Mouse (Mus musculus): ENCODE data around the gene Kcnip1. TPM values are rescaled to one million over a fixed set of nuclear protein-coding genes. Genes with fewer than 3 reads are reported as not detected.

The Kcnip1 gene
- polyA plus RNA-seq, 1 experiment from 2014 or later = 10.2 TPM

DNA sequence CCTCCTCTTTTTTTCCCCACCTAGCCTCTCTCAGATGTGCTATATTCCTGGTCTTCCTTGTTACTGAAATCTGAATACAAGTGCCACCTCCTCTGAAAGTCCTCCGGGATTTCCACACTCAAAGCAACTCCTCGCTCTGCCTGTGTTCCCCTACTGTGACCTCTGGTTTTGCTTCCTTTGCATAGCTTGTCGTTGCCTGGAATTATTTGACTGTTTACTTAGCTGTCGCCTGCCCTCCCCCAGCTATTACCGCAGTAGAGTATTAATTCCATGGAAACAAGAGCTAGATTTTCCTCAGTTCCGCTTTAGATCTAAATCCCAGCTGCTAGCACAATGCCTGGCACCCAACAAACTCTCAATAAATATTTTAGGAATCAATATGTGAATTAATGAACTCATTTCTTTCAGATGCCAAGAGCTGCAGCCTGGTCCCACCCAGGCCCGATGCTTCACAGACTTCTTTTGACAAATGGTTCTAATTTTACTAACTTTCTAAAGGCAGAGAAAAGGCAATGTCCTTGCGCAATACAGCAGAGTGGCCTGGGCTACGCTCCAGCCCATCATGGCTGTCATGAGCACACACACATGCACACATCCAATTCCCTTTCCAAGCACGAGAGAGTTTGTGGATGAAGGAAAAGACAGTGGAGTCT is 192.4 kb downstream of the Kcnip1 start:
- Histone ChIP-seq H3K4me1 (replicated peaks) (no peaks in the 10 kb centered on the region), H3K9me3 (no peaks in the 10 kb centered on the region), H3K27ac (no peak overlapping the region), H3K9ac (no peak overlapping the region), H3K4me3 (replicated peaks) (no peak overlapping the region), H3K27me3 (replicated peaks) (no peaks in the 10 kb centered on the region), H3K4me2 (replicated peaks) (no peak overlapping the region), H3K36me3 (no peaks in the 10 kb centered on the region)
- ATAC-seq = no peak
- 43% methylated on average over 10 of the region's 10 CpGs for WGBS

DNA sequence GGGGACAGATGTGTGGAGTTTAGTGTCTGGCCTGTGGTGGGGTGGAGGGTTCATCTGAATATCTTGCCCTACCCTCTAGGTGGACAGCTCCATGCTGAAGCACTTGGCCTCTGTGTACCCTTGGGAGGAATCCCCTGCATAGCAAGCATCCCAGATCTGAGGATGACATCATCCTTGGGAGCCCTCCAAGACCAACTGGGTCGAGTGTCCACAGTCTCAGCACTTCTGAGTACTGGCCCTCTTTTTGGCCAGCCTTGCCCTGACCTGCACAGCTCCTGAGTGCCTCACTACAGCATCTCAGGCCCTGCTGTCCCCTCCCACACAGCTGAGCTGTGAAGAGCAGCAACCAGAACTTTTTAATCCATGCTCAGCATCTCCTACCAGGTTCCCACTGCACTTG is 193.0 kb downstream of the Kcnip1 start:
- Histone ChIP-seq H3K9ac (no peak overlapping the region), H3K4me2 (replicated peaks) (no peak overlapping the region), H3K27ac (no peak overlapping the region), H3K27me3 (replicated peaks) (no peaks in the 10 kb centered on the region), H3K9me3 (no peaks in the 10 kb centered on the region), H3K4me3 (replicated peaks) (no peak overlapping the region), H3K4me1 (replicated peaks) (no peaks in the 10 kb centered on the region), H3K36me3 (no peaks in the 10 kb centered on the region)
- WGBS = 13% methylated on average over 1 of the region's 1 CpGs
- no peak for ATAC-seq

DNA sequence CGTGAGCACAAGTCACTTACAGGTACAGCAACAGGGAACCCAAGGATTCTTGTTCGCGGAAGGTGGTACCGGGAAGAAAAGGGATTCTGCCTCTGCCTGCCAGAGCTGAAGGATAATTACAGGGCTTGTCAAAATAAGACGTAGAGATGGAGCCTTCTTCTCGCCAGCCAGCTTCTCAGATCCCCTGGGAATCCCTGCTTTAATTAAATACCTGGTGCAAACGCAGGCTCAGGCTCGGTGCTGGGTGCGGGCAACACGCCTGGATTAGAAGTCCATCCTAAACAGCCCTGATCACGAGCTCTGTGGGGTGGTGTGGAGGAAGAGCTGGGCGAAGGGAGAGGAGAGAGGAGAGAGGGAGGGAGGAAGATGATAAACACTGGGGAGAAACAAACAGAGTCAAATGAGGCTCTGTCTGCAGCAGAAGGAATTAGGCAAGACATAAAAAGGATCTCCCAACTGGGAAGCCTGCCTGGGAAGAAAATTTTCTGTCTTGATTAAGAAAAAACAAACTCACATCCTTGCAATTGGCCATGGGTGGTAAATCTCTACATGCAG is 194.8 kb downstream of the Kcnip1 start:
- Histone ChIP-seq H3K36me3 (no peaks in the 10 kb centered on the region), H3K4me1 (replicated peaks) (no peaks in the 10 kb centered on the region), H3K27ac (no peak overlapping the region), H3K4me3 (replicated peaks) (no peak overlapping the region), H3K27me3 (replicated peaks) (no peaks in the 10 kb centered on the region), H3K9me3 (no peaks in the 10 kb centered on the region), H3K9ac (no peak overlapping the region), H3K4me2 (replicated peaks) (no peak overlapping the region)
- no peak for ATAC-seq
- 51% methylated on average over 12 of the region's 12 CpGs for WGBS

GRCm38 (mm10) chr11:33787362-33787761 is 205.6 kb downstream of the Kcnip1 start:
- Histone ChIP-seq H3K9me3 (no peaks in the 10 kb centered on the region), H3K27me3 (replicated peaks) (no peaks in the 10 kb centered on the region), H3K4me1 (replicated peaks) (no peaks in the 10 kb centered on the region), H3K4me3 (replicated peaks) (no peak overlapping the region), H3K36me3 (no peaks in the 10 kb centered on the region), H3K4me2 (replicated peaks) (no peak overlapping the region), H3K9ac (no peak overlapping the region), H3K27ac (no peak overlapping the region)
- no peak for ATAC-seq
- 26% methylated on average over 5 of the region's 5 CpGs for WGBS

- no peaks in the 10 kb centered on the region for H3K27me3 ChIP-seq (replicated peaks)
- no peaks in the 10 kb centered on the region for H3K36me3 ChIP-seq
- no peaks in the 10 kb centered on the region for H3K4me1 ChIP-seq (replicated peaks)
- H3K27ac ChIP-seq = no peak overlapping the region
- no peaks in the 10 kb centered on the region for H3K9me3 ChIP-seq
- H3K4me3 ChIP-seq (replicated peaks) = no peak overlapping the region
- ATAC-seq = no peak
- no peak overlapping the region for H3K4me2 ChIP-seq (replicated peaks)
- 75% methylated on average over 4 of the region's 4 CpGs for WGBS
- no peak overlapping the region for H3K9ac ChIP-seq
Measured at GRCm38 (mm10) chr11:33786572-33786971, 206.4 kb downstream of the Kcnip1 start.

GRCm38 (mm10) chr11:33781561-33781971 is 211.4 kb downstream of the Kcnip1 start:
- 55% methylated on average over 10 of the region's 10 CpGs for WGBS
- H3K27ac ChIP-seq = no peak overlapping the region
- no peak overlapping the region for H3K9ac ChIP-seq
- H3K4me2 ChIP-seq (replicated peaks) = no peak overlapping the region
- H3K4me1 ChIP-seq (replicated peaks) = no peaks in the 10 kb centered on the region
- ATAC-seq = no peak
- no peak overlapping the region for H3K4me3 ChIP-seq (replicated peaks)
- no peaks in the 10 kb centered on the region for H3K36me3 ChIP-seq
- no peaks in the 10 kb centered on the region for H3K27me3 ChIP-seq (replicated peaks)
- no peaks in the 10 kb centered on the region for H3K9me3 ChIP-seq

DNA sequence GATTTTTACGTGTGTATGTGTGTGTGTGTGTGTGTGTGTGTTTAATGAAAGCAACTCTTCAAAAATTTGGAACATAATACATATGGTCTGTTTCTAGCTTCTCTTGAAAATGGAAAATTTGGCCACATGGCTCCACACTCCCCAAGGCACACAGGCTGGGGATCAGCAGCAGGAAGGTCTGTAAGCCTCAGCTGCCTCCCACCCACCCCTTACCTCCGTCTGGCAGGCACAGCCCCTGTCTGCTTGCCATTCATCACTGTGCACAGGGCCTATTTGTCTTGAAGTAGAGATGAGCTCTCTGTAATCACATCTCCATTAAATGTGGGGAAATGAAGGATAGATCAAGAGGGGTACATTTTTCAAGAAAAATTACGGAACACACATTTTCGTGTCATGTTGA is 212.7 kb downstream of the Kcnip1 start:
- no peaks in the 10 kb centered on the region for H3K9me3 ChIP-seq
- no peaks in the 10 kb centered on the region for H3K36me3 ChIP-seq
- H3K9ac ChIP-seq = no peak overlapping the region
- H3K27me3 ChIP-seq (replicated peaks) = no peaks in the 10 kb centered on the region
- no peak overlapping the region for H3K27ac ChIP-seq
- no peak overlapping the region for H3K4me2 ChIP-seq (replicated peaks)
- 56% methylated on average over 4 of the region's 4 CpGs for WGBS
- ATAC-seq = no peak
- H3K4me3 ChIP-seq (replicated peaks) = no peak overlapping the region
- no peaks in the 10 kb centered on the region for H3K4me1 ChIP-seq (replicated peaks)

DNA sequence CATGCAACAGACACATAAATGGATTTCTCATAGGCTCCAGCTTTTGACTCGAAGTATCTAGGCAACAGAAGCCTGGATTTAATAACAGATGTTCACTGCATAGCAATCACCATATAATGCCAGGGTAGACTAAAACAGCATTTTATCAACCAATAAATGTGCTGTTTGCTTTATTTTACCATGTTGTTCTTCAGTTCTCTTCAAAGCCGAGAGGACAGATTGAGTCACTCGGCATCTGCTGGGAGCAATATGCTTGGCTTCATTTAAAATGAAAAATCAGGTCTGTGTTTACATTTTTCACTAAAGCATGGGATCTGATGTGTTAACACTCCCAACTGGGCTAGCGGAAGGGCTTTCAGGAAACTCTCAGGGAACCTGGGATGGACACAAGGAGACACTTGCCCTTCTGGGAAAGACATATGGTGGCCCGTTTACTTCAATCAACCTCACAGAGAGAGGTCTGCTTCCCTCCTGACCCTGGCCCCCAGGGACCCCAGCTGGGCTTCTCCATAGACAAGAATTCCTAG is 220.3 kb downstream of the Kcnip1 start:
- Histone ChIP-seq H3K27me3 (replicated peaks) (no peaks in the 10 kb centered on the region), H3K9ac (no peak overlapping the region), H3K4me1 (replicated peaks) (no peaks in the 10 kb centered on the region), H3K36me3 (no peaks in the 10 kb centered on the region), H3K27ac (no peak overlapping the region), H3K9me3 (no peaks in the 10 kb centered on the region), H3K4me3 (replicated peaks) (no peak overlapping the region), H3K4me2 (replicated peaks) (no peak overlapping the region)
- no peak for ATAC-seq
- WGBS = 48% methylated on average over 5 of the region's 5 CpGs

GRCm38 (mm10) chr11:33772043-33772442 is 220.9 kb downstream of the Kcnip1 start:
- Histone ChIP-seq H3K27ac (no peak overlapping the region), H3K4me3 (replicated peaks) (no peak overlapping the region), H3K9me3 (no peaks in the 10 kb centered on the region), H3K4me2 (replicated peaks) (no peak overlapping the region), H3K27me3 (replicated peaks) (no peaks in the 10 kb centered on the region), H3K4me1 (replicated peaks) (no peaks in the 10 kb centered on the region), H3K9ac (no peak overlapping the region), H3K36me3 (no peaks in the 10 kb centered on the region)
- no peak for ATAC-seq
- 90% methylated on average over 2 of the region's 2 CpGs for WGBS

- Histone ChIP-seq H3K27me3 (replicated peaks) (no peaks in the 10 kb centered on the region), H3K4me1 (replicated peaks) (no peaks in the 10 kb centered on the region)
- WGBS = 74% methylated on average over 9 of the region's 9 CpGs
Measured at GRCm38 (mm10) chr11:33766976-33767938, 225.7 kb downstream of the Kcnip1 start.

GRCm38 (mm10) chr11:33761201-33761755 is 231.7 kb downstream of the Kcnip1 start:
- H3K27ac ChIP-seq = no peak overlapping the region
- H3K4me2 ChIP-seq (replicated peaks) = no peak overlapping the region
- H3K9me3 ChIP-seq = no peaks in the 10 kb centered on the region
- no peaks in the 10 kb centered on the region for H3K36me3 ChIP-seq
- no peak overlapping the region for H3K9ac ChIP-seq
- WGBS = 71% methylated on average over 16 of the region's 16 CpGs
- H3K27me3 ChIP-seq (replicated peaks) = no peaks in the 10 kb centered on the region
- no peaks in the 10 kb centered on the region for H3K4me1 ChIP-seq (replicated peaks)
- no peak for ATAC-seq
- H3K4me3 ChIP-seq (replicated peaks) = no peak overlapping the region

More at GRCm38 (mm10) chr11:33766976-33767938, 225.7 kb downstream of the Kcnip1 start:
- no peaks in the 10 kb centered on the region for H3K9me3 ChIP-seq
- H3K27ac ChIP-seq = no peak overlapping the region
- no peak overlapping the region for H3K4me3 ChIP-seq (replicated peaks)
- no peaks in the 10 kb centered on the region for H3K36me3 ChIP-seq
- H3K4me2 ChIP-seq (replicated peaks) = no peak overlapping the region
- H3K9ac ChIP-seq = no peak overlapping the region
- no peak for ATAC-seq

DNA sequence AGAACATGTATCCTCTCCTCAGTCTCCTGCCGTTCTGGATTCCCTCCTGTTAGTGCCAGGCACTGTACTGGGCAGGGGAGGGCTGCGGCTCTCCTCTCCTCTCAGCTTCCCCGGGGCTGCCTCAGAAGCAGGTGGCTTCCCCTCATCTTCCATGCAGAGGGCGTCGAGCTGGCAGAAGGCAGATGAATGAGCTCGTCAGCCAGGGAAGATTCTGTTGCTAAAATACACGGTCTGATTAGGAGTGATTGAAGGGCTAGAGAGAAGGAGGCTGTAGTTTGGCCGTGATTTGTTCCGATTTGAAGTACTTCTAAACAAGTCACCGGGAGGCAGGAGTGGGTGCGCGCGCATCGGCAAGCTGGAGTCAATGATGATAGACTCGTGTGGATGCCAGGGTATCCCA is 236.3 kb downstream of the Kcnip1 start:
- no peak overlapping the region for H3K4me2 ChIP-seq (replicated peaks)
- no peak overlapping the region for H3K9ac ChIP-seq
- ATAC-seq = no peak
- no peaks in the 10 kb centered on the region for H3K27me3 ChIP-seq (replicated peaks)
- no peak overlapping the region for H3K4me3 ChIP-seq (replicated peaks)
- H3K36me3 ChIP-seq = no peaks in the 10 kb centered on the region
- H3K27ac ChIP-seq = no peak overlapping the region
- H3K9me3 ChIP-seq = no peaks in the 10 kb centered on the region
- 53% methylated on average over 15 of the region's 15 CpGs for WGBS
- no peaks in the 10 kb centered on the region for H3K4me1 ChIP-seq (replicated peaks)

Data from intestine, embryonic 15.5 days (tissue).